ENCODE assay signal across 9 mouse cellular contexts in genomic region chr19:6336920-6337319, GRCm38 (mm10). TPM values are rescaled to one million over a fixed set of nuclear protein-coding genes. Genes with fewer than 3 reads are reported as not detected.
DNase-seq lines count a peak whose midpoint lies in the region; ATAC-seq and TF ChIP-seq lines count a peak whose summit lies in the region.
"Had no signal": no experiment of that assay in that cellular context is flagged by ENCODE, and none has a peak within 500 bp of the region (broad histone marks: within the 10 kb centered on the region; RNA-seq: fewer than 3 reads in every experiment).

No protein-coding gene starts in this region.

- ATAC-seq in kidney, postnatal 0 days (replicated peaks; ENCODE audit: low FRiP score, low read depth), result no peak
- ATAC-seq in forebrain, embryonic 11.5 days (replicated peaks; ENCODE audit: low FRiP score), result no peak
- ATAC-seq in intestine, embryonic 14.5 days (replicated peaks; ENCODE audit: low FRiP score, low TSS enrichment, low read depth), result no peak
- no peak for ATAC-seq in midbrain, postnatal 0 days (ENCODE audit: low FRiP score)

- no peak overlapping the region for H3K4me3 ChIP-seq in kidney, postnatal 0 days (replicated peaks; ENCODE audit: low read depth, low read length)
- no peak overlapping the region for H3K4me3 ChIP-seq in forebrain, embryonic 11.5 days (ENCODE audit: low read depth, low read length)
- no peak overlapping the region for H3K4me3 ChIP-seq in intestine, embryonic 14.5 days (ENCODE audit: low read depth, low read length)
- peak overlapping the region; percentile 85; the same call in 1 of the 2 replicates for H3K4me3 ChIP-seq in midbrain, postnatal 0 days (ENCODE audit: low read depth, low read length)

- peaks cover 33% of the 10 kb centered on the region for H3K4me1 ChIP-seq in kidney, postnatal 0 days (replicated peaks; ENCODE audit: insufficient read depth, low read length)
- peaks cover 14% of the 10 kb centered on the region for H3K4me1 ChIP-seq in forebrain, embryonic 11.5 days (replicated peaks; ENCODE audit: control insufficient read depth, insufficient read depth, low read length)
- peaks cover 18% of the 10 kb centered on the region for H3K4me1 ChIP-seq in intestine, embryonic 14.5 days (replicated peaks; ENCODE audit: control insufficient read depth, insufficient read depth, low read length)
- peaks cover 13% of the 10 kb centered on the region for H3K4me1 ChIP-seq in midbrain, postnatal 0 days (ENCODE audit: insufficient read depth, low read length)

- no peaks in the 10 kb centered on the region for H3K27me3 ChIP-seq in kidney, postnatal 0 days (ENCODE audit: insufficient read depth, low read length)
- H3K27me3 ChIP-seq in forebrain, embryonic 11.5 days (ENCODE audit: control insufficient read depth, insufficient read depth, low read length), result no peaks in the 10 kb centered on the region
- H3K27me3 ChIP-seq in intestine, embryonic 14.5 days (replicated peaks; ENCODE audit: control insufficient read depth, insufficient read depth, low read length), result no peaks in the 10 kb centered on the region
- H3K27me3 ChIP-seq in midbrain, postnatal 0 days (ENCODE audit: insufficient read depth, low read length), result no peaks in the 10 kb centered on the region

- DNase-seq in kidney, postnatal 0 days (ENCODE audit: low spot score), result no peak
- DNase-seq in kidney, postnatal 10 days, result no peak
- no peak for DNase-seq in forebrain, embryonic 11.5 days (ENCODE audit: low spot score)
- no peak for DNase-seq in intestine, embryonic 14.5 days (ENCODE audit: low spot score)
- DNase-seq in midbrain, postnatal 0 days (ENCODE audit: low spot score), result no peak
- DNase-seq in c-Kit-positive CD71-positive TER-119-positive erythroid progenitor cells, embryonic 14.5 days (ENCODE audit: low spot score), result no peak
- no peak for DNase-seq in kidney, postnatal 25 days
- DNase-seq: cerebellum, adult 8-10 months had no signal

- WGBS in kidney, postnatal 0 days, result 90% methylated on average over 10 of the region's 10 CpGs
- 96% methylated on average over 10 of the region's 10 CpGs for WGBS in forebrain, embryonic 11.5 days
- WGBS in intestine, embryonic 14.5 days, result 92% methylated on average over 10 of the region's 10 CpGs
- WGBS in midbrain, postnatal 0 days, result 90% methylated on average over 10 of the region's 10 CpGs

- H3K4me2 ChIP-seq in kidney, postnatal 0 days (ENCODE audit: low read length), result peak overlapping the region; percentile 74
- no peak overlapping the region for H3K4me2 ChIP-seq in forebrain, embryonic 11.5 days (ENCODE audit: low read depth, low read length, severe bottlenecking)
- peak overlapping the region; percentile 92 for H3K4me2 ChIP-seq in intestine, embryonic 14.5 days (ENCODE audit: low read length)
- H3K4me2 ChIP-seq in midbrain, postnatal 0 days (ENCODE audit: low read depth, low read length, poor library complexity, severe bottlenecking), result peak overlapping the region; percentile 70

- no peak for TF ChIP-seq CTCF in kidney, postnatal 0 days (IDR thresholded peaks at IDR 0.05; ENCODE audit: low read depth)
- no peak for TF ChIP-seq CTCF in midbrain, postnatal 0 days (IDR thresholded peaks at IDR 0.05)

- peak overlapping the region; percentile 70; the same call in 1 of the 2 replicates for H3K9ac ChIP-seq in kidney, postnatal 0 days (ENCODE audit: low read depth, low read length)
- H3K9ac ChIP-seq in forebrain, embryonic 11.5 days (ENCODE audit: low read length), result peak overlapping the region; percentile 35; the same call in 1 of the 2 replicates
- no peak overlapping the region for H3K9ac ChIP-seq in intestine, embryonic 14.5 days (ENCODE audit: low read length)
- H3K9ac ChIP-seq in midbrain, postnatal 0 days (replicated peaks; ENCODE audit: low read length, poor library complexity, severe bottlenecking), result peak overlapping the region; percentile 89; the same call in 1 of the 2 replicates
- H3K9ac ChIP-seq: liver, embryonic 14.5 days had no signal

- peaks cover 10% of the 10 kb centered on the region; the same call in 1 of the 2 replicates for H3K36me3 ChIP-seq in kidney, postnatal 0 days (ENCODE audit: insufficient read depth, low read length)
- peaks cover 4% of the 10 kb centered on the region; the same call in 1 of the 2 replicates for H3K36me3 ChIP-seq in forebrain, embryonic 11.5 days (ENCODE audit: control insufficient read depth, insufficient read depth, low read length)
- peaks cover 35% of the 10 kb centered on the region for H3K36me3 ChIP-seq in intestine, embryonic 14.5 days (ENCODE audit: control insufficient read depth, insufficient read depth, low read length)
- peaks cover 33% of the 10 kb centered on the region for H3K36me3 ChIP-seq in midbrain, postnatal 0 days (ENCODE audit: insufficient read depth, low read length)

- no peak overlapping the region for H3K27ac ChIP-seq in kidney, postnatal 0 days
- H3K27ac ChIP-seq in forebrain, embryonic 11.5 days (ENCODE audit: low read depth, low read length), result no peak overlapping the region
- H3K27ac ChIP-seq in intestine, embryonic 14.5 days (ENCODE audit: low read depth), result no peak overlapping the region
- no peak overlapping the region for H3K27ac ChIP-seq in midbrain, postnatal 0 days (ENCODE audit: low read depth, low read length)
- H3K27ac ChIP-seq: liver, embryonic 14.5 days had no signal

- no peaks in the 10 kb centered on the region for H3K9me3 ChIP-seq in kidney, postnatal 0 days (replicated peaks; ENCODE audit: low read length)
- H3K9me3 ChIP-seq in forebrain, embryonic 11.5 days (ENCODE audit: control insufficient read depth, low read length), result no peaks in the 10 kb centered on the region
- no peaks in the 10 kb centered on the region for H3K9me3 ChIP-seq in intestine, embryonic 14.5 days (ENCODE audit: control insufficient read depth, low read length)
- H3K9me3 ChIP-seq in midbrain, postnatal 0 days (ENCODE audit: low read length), result no peaks in the 10 kb centered on the region

RNA-seq across cellular contexts. Expression of gene Men1, which starts 2.1 kb away (rescaled TPM):
- polyA plus RNA-seq in kidney, postnatal 0 days (2015; fragmentation: Nextera tagmentation; extraction: Ambion mirVana), result 51.9 and 54.6 TPM in 2 replicates
- 83.5 and 97.8 TPM in 2 replicates for polyA plus RNA-seq in forebrain, embryonic 11.5 days (2014; fragmentation: Nextera tagmentation; extraction: Ambion mirVana)
- 55.2 and 56.2 TPM in 2 replicates for polyA plus RNA-seq in intestine, embryonic 14.5 days (2014; fragmentation: Nextera tagmentation; extraction: Ambion mirVana)
- total RNA-seq in midbrain, postnatal 0 days (2014; rRNA removed), result 59.6 and 85.6 TPM in 2 replicates
- 56.8 and 60.6 TPM in 2 replicates for polyA plus RNA-seq in midbrain, postnatal 0 days (2015; fragmentation: Nextera tagmentation; extraction: Ambion mirVana)

RNA-seq across cellular contexts. Expression of gene Map4k2, which starts 4.0 kb away (rescaled TPM):
- 12.2 and 13.5 TPM in 2 replicates for polyA plus RNA-seq in kidney, postnatal 0 days (2015; fragmentation: Nextera tagmentation; extraction: Ambion mirVana)
- 11.8 and 13.7 TPM in 2 replicates for polyA plus RNA-seq in forebrain, embryonic 11.5 days (2014; fragmentation: Nextera tagmentation; extraction: Ambion mirVana)
- 7.6 and 9.2 TPM in 2 replicates for polyA plus RNA-seq in intestine, embryonic 14.5 days (2014; fragmentation: Nextera tagmentation; extraction: Ambion mirVana)
- 70.6 and 86.8 TPM in 2 replicates for total RNA-seq in midbrain, postnatal 0 days (2014; rRNA removed)
- 18.1 TPM in 2 replicates for polyA plus RNA-seq in midbrain, postnatal 0 days (2015; fragmentation: Nextera tagmentation; extraction: Ambion mirVana)

RNA-seq across cellular contexts. Expression of gene Sf1, which starts 26.6 kb away (rescaled TPM):
- polyA plus RNA-seq in kidney, postnatal 0 days (2015; fragmentation: Nextera tagmentation; extraction: Ambion mirVana), result 91.1 and 97.2 TPM in 2 replicates
- 275 and 283 TPM in 2 replicates for polyA plus RNA-seq in forebrain, embryonic 11.5 days (2014; fragmentation: Nextera tagmentation; extraction: Ambion mirVana)
- polyA plus RNA-seq in intestine, embryonic 14.5 days (2014; fragmentation: Nextera tagmentation; extraction: Ambion mirVana), result 135 and 143 TPM in 2 replicates
- total RNA-seq in midbrain, postnatal 0 days (2014; rRNA removed), result 70.5 and 92.2 TPM in 2 replicates
- 90.2 and 95.5 TPM in 2 replicates for polyA plus RNA-seq in midbrain, postnatal 0 days (2015; fragmentation: Nextera tagmentation; extraction: Ambion mirVana)

RNA-seq across cellular contexts. Expression of gene Cdc42bpg, which starts 30.7 kb away (rescaled TPM):
- 1.0 TPM in 2 replicates for polyA plus RNA-seq in kidney, postnatal 0 days (2015; fragmentation: Nextera tagmentation; extraction: Ambion mirVana)
- 0.55 TPM in 2 replicates for polyA plus RNA-seq in forebrain, embryonic 11.5 days (2014; fragmentation: Nextera tagmentation; extraction: Ambion mirVana)
- polyA plus RNA-seq in intestine, embryonic 14.5 days (2014; fragmentation: Nextera tagmentation; extraction: Ambion mirVana), result 1.5 and 1.8 TPM in 2 replicates
- 4.8 and 5.4 TPM in 2 replicates for total RNA-seq in midbrain, postnatal 0 days (2014; rRNA removed)
- 0.20 and 0.67 TPM in 2 replicates for polyA plus RNA-seq in midbrain, postnatal 0 days (2015; fragmentation: Nextera tagmentation; extraction: Ambion mirVana)

RNA-seq across cellular contexts. Expression of gene Pygm, which starts 47.3 kb away (rescaled TPM):
- polyA plus RNA-seq in kidney, postnatal 0 days (2015; fragmentation: Nextera tagmentation; extraction: Ambion mirVana), result 24.5 and 25.8 TPM in 2 replicates
- polyA plus RNA-seq in forebrain, embryonic 11.5 days (2014; fragmentation: Nextera tagmentation; extraction: Ambion mirVana), result 1.2 TPM in 2 replicates
- 5.9 and 6.2 TPM in 2 replicates for polyA plus RNA-seq in intestine, embryonic 14.5 days (2014; fragmentation: Nextera tagmentation; extraction: Ambion mirVana)
- 16.4 and 25.8 TPM in 2 replicates for total RNA-seq in midbrain, postnatal 0 days (2014; rRNA removed)
- 11.7 and 13.2 TPM in 2 replicates for polyA plus RNA-seq in midbrain, postnatal 0 days (2015; fragmentation: Nextera tagmentation; extraction: Ambion mirVana)
